Mouse (Mus musculus): ENCODE measurements at regions not wholly inside any gene's neighbourhood (a gene's known extent, or its start where the extent isn't known, plus 50 kb on each side); places are given as distances from the start of the nearest gene placed in this dataset.

DNA sequence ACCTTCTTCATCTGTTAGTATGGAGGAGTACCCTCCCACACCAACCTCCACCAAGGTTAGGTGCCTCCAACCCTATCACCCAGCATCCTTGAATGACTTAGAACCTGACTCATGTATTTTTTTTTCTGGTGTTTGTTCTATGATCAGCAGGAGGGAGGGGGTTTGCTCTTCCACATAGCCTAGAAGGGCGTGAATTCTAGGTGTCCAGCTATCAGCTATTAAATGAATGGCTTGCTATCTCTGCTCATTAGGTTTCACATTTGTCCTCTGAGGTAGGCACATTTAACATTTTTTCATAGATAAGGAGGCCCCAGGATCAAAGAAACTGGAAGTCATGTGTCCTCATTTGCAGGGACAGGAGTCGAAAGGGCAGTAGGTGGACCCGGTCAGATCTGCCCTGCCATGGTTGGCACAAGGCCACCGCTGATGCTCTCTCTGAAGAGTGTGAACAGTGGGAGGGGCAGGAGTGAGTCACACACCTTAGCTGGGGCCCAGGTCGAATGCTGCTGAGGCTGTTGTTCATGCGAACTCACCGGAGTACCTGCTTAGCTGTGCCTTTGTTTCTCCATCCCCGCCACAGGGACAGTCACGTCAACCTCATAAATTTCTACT is 424.4 kb downstream of the Med13l start:
- DNase-seq (ENCODE audit: low spot score): no peak
- Histone ChIP-seq H3K9me3 (no peaks in the 10 kb centered on the region), H3K4me1 (peaks cover 37% of the 10 kb centered on the region), H3K4me3 (no peak overlapping the region), H3K27ac (replicated peaks) (no peak overlapping the region), H3K36me3 (replicated peaks) (no peaks in the 10 kb centered on the region), H3K27me3 (replicated peaks; ENCODE audit: low read depth, poor library complexity, severe bottlenecking) (peaks cover 36% of the 10 kb centered on the region)
- WGBS: 93% methylated on average over 9 of the region's 9 CpGs

DNA sequence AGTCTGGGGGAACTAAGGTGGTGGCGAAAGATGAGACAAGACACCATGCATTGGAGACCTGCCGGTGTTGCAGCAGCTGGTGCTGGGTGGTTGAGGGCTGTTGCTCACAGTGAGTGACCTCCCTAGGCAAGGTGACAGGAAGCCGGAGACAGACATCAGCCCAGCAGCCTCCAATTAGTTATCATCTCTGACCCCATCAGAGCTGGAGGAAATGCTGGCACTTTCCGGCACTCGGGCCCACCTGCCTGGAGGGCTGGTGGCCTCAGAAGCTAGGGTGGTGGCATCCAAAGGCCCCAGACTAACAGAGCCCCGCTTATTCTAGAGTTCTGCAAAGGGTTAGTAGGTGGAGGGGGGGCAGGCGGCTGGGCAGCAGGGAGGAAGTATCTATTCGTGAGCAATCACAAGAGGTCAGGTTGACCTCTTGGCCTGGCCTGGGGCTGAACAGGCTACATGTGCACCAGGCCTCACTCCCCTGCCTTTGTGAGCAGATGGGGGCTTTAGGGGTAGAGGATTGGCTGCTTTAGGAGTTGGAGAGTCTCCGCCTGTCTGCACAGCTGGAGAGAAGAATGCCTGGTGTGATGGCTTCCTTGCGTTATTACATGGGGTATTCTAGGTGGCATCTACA is 427.0 kb downstream of the Med13l start:
- peak; percentile 65 for DNase-seq (ENCODE audit: low spot score)
- peaks cover 43% of the 10 kb centered on the region for H3K27me3 ChIP-seq (replicated peaks; ENCODE audit: low read depth, poor library complexity, severe bottlenecking)
- H3K9me3 ChIP-seq: no peaks in the 10 kb centered on the region
- H3K36me3 ChIP-seq (replicated peaks): no peaks in the 10 kb centered on the region
- H3K4me1 ChIP-seq: peaks cover 30% of the 10 kb centered on the region
- peak overlapping the region; percentile 48 for H3K27ac ChIP-seq (replicated peaks)
- H3K4me3 ChIP-seq: no peak overlapping the region
- WGBS: 27% methylated on average over 10 of the region's 10 CpGs

GRCm38 (mm10) chr5:118999124-118999523 is 438.6 kb downstream of the Med13l start:
- H3K27ac ChIP-seq (replicated peaks): peak overlapping the region; percentile 57
- peaks cover 57% of the 10 kb centered on the region for H3K27me3 ChIP-seq (replicated peaks; ENCODE audit: low read depth, poor library complexity, severe bottlenecking)
- H3K4me3 ChIP-seq: peak overlapping the region; percentile 26; the same call in 1 of the 2 replicates
- peaks cover 18% of the 10 kb centered on the region for H3K4me1 ChIP-seq
- no peaks in the 10 kb centered on the region for H3K9me3 ChIP-seq
- peak; percentile 64 for DNase-seq (ENCODE audit: low spot score)
- H3K36me3 ChIP-seq (replicated peaks): no peaks in the 10 kb centered on the region
- 3% methylated on average over 15 of the region's 15 CpGs for WGBS

GRCm38 (mm10) chr5:119005825-119006471 is 445.5 kb downstream of the Med13l start:
- Histone ChIP-seq H3K36me3 (replicated peaks) (no peaks in the 10 kb centered on the region), H3K27ac (replicated peaks) (peak overlapping the region; percentile 83), H3K9me3 (no peaks in the 10 kb centered on the region), H3K27me3 (replicated peaks; ENCODE audit: low read depth, poor library complexity, severe bottlenecking) (peaks cover 88% of the 10 kb centered on the region), H3K4me1 (peaks cover 32% of the 10 kb centered on the region), H3K4me3 (peak overlapping the region; percentile 59)
- 1% methylated on average over 34 of the region's 34 CpGs for WGBS
- DNase-seq (ENCODE audit: low spot score): peak; percentile 70

- H3K27ac ChIP-seq (replicated peaks): no peak overlapping the region
- H3K9me3 ChIP-seq: no peaks in the 10 kb centered on the region
- H3K36me3 ChIP-seq (replicated peaks): no peaks in the 10 kb centered on the region
- 70% methylated on average over 14 of the region's 14 CpGs for WGBS
- H3K4me3 ChIP-seq: no peak overlapping the region
- H3K27me3 ChIP-seq (replicated peaks; ENCODE audit: low read depth, poor library complexity, severe bottlenecking): peaks cover 78% of the 10 kb centered on the region
- DNase-seq (ENCODE audit: low spot score): no peak
- H3K4me1 ChIP-seq: peaks cover 35% of the 10 kb centered on the region
These were observed 449.6 kb downstream of the Med13l start for GRCm38 (mm10) chr5:119010048-119010447.

DNA sequence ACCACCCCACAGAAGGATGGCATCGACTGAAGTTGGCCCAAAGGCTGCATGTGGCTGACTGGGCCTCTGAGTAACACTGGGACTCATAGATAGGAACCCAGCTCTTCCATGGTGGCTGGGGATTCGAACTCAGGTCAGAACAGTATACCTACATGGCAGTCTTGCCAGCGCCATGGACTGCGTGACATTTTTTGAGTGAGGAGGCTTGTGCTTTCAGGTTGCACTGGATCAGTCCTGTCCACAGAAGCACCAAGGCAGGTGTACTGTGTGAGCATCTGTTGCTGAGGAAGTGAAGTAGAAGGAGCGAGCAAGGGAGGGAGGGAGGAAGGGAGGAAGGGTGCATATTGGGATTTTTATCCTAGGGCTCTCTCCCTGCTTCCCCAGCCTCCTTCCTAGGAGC is 454.7 kb downstream of the Med13l start:
- Histone ChIP-seq H3K4me3 (no peak overlapping the region), H3K27ac (replicated peaks) (no peak overlapping the region), H3K9me3 (no peaks in the 10 kb centered on the region), H3K4me1 (peaks cover 18% of the 10 kb centered on the region), H3K27me3 (replicated peaks; ENCODE audit: low read depth, poor library complexity, severe bottlenecking) (peaks cover 46% of the 10 kb centered on the region), H3K36me3 (replicated peaks) (no peaks in the 10 kb centered on the region)
- WGBS: 74% methylated on average over 5 of the region's 5 CpGs
- DNase-seq (ENCODE audit: low spot score): no peak

DNA sequence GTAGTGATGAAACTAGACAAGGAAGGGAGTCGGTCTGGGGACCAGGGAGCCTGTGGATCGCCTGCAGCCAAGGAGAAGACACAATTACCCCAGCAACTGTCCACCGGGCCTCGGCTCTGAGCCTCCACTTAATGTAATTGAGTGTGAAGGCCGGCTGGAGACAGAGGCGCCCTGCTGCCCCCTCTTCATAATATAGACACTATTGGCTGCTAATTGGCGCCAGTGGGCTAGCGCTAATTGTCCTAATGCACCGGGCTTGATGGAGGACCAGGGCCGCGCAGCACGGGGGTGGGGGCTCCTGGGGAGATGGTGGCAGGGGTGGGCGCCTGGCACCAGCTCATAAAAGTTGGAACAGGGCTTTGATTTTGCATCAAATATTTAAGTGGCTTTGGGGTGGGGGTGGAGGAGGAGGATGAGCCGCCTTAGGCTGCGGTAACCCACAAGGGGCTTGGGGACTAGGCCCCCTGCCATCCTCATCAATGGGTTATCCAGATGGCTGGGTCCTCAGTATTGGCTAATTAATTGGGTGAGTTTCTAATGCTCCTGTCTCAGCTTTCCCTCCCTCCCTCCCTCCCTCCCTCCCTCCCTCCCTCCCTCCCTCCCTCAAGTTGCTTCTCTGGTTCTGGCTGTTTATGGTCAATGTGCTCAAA is 455.3 kb downstream of the Med13l start:
- Histone ChIP-seq H3K4me1 (peaks cover 18% of the 10 kb centered on the region), H3K36me3 (replicated peaks) (no peaks in the 10 kb centered on the region), H3K9me3 (no peaks in the 10 kb centered on the region), H3K4me3 (no peak overlapping the region), H3K27ac (replicated peaks) (no peak overlapping the region), H3K27me3 (replicated peaks; ENCODE audit: low read depth, poor library complexity, severe bottlenecking) (peaks cover 45% of the 10 kb centered on the region)
- WGBS: 8% methylated on average over 15 of the region's 15 CpGs
- peak; percentile 42 for DNase-seq (ENCODE audit: low spot score)

DNA sequence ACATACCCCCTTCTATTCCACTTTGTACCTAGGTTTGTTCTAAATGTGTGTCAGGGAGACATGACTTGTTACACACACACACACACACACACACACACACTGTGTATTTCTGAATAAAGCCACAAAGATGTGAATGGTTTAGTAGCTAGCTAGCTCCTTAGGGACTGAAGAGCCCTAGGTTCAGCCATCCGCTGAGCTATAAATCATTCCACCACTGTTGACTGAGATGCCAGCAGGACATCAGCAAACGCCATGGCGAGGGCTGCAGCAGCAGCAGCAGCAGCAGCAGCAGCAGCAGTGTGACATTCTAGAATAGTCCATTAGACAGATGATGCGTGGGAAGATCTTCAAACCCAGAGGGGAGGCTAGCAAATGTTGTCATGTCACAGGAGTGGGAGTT is 455.9 kb downstream of the Med13l start:
- Histone ChIP-seq H3K36me3 (replicated peaks) (no peaks in the 10 kb centered on the region), H3K27ac (replicated peaks) (no peak overlapping the region), H3K9me3 (no peaks in the 10 kb centered on the region), H3K4me3 (no peak overlapping the region), H3K27me3 (replicated peaks; ENCODE audit: low read depth, poor library complexity, severe bottlenecking) (peaks cover 52% of the 10 kb centered on the region), H3K4me1 (peaks cover 22% of the 10 kb centered on the region)
- no peak for DNase-seq (ENCODE audit: low spot score)
- 47% methylated on average over 4 of the region's 4 CpGs for WGBS

DNA sequence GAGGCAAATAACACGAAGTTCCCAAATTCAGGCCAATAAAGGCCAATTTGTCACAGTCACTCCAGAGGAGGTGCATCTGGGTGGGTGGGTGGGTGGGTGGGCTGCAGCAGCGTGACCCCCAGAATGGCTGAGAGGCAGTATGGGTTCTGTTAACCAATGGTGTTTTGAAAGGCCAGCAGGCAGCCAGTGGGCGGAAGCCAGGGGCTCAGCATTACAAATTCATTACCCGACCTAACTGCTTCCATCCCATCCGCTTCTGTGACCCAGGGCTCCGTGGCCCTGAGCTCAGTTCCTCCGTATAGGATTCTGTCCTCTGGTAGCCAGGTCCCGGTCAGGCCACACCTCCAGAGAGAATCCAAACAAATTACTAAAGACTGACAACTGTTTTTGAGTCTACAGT is 463.5 kb downstream of the Med13l start:
- Histone ChIP-seq H3K4me1 (peaks cover 47% of the 10 kb centered on the region), H3K27ac (replicated peaks) (peak overlapping the region; percentile 49; the same call in 1 of the 2 replicates), H3K36me3 (replicated peaks) (no peaks in the 10 kb centered on the region), H3K27me3 (replicated peaks; ENCODE audit: low read depth, poor library complexity, severe bottlenecking) (peaks cover 55% of the 10 kb centered on the region), H3K9me3 (no peaks in the 10 kb centered on the region), H3K4me3 (0 out of 2 replicates have a peak overlapping the region, but pooled peaks have one; percentile 15)
- 43% methylated on average over 8 of the region's 8 CpGs for WGBS
- DNase-seq (ENCODE audit: low spot score): peak; percentile 77

DNA sequence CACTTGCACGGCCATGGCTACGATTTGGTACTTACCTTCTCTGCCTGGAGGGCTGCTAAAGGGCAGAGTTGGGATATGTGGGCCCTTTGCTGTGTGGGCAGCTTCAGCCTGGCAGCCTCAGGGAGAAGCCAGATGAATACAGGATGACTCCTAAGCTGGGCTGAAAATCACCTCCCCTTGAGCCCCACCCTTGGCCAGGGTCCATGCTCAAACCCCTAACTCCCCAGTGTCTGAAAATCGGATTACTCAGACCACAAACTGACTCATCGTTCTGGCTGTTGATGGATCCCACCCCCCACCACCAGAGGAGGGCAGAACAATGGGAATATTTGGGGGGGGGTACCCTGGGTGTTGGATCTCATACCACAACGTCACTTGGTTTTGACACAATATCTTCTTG is 471.6 kb downstream of the Med13l start:
- Histone ChIP-seq H3K27me3 (replicated peaks; ENCODE audit: low read depth, poor library complexity, severe bottlenecking) (peaks cover 39% of the 10 kb centered on the region), H3K4me3 (no peak overlapping the region), H3K9me3 (no peaks in the 10 kb centered on the region), H3K27ac (replicated peaks) (no peak overlapping the region), H3K4me1 (peaks cover 12% of the 10 kb centered on the region), H3K36me3 (replicated peaks) (no peaks in the 10 kb centered on the region)
- DNase-seq (ENCODE audit: low spot score): no peak
- 86% methylated on average over 5 of the region's 5 CpGs for WGBS

GRCm38 (mm10) chr5:119044548-119044947 is 484.1 kb downstream of the Med13l start:
- peak overlapping the region; percentile 75 for H3K27ac ChIP-seq (replicated peaks)

DNA sequence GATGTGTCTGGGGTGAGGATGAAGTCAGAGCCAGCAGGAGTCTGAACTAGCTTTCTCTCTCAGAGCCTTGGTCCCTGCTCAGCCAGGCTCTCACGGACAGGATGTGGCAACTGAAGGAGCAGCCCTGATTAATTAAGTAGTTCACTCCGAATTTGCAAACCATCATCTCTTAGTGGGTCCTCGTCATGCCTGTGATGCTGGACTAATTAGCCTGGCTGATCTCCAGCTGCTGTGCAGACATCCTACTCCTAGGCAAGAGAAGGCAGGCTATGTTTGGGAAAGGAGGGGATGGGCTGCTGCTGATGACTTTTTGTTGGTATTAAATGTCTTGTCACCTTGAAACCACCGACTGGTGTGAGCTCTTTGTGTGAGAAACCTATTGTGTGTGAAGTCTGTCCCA is 487.1 kb downstream of the Med13l start:
- Histone ChIP-seq H3K36me3 (replicated peaks) (no peaks in the 10 kb centered on the region), H3K9me3 (0 out of 2 replicates have a peak, but pooled peaks cover under 1% of the 10 kb centered on the region), H3K4me1 (peaks cover 31% of the 10 kb centered on the region), H3K27me3 (replicated peaks; ENCODE audit: low read depth, poor library complexity, severe bottlenecking) (peaks cover 14% of the 10 kb centered on the region; the same call in 1 of the 2 replicates), H3K27ac (replicated peaks) (0 out of 2 replicates have a peak overlapping the region, but pooled peaks have one; percentile 2), H3K4me3 (no peak overlapping the region)
- 46% methylated on average over 4 of the region's 4 CpGs for WGBS
- no peak for DNase-seq (ENCODE audit: low spot score)

More at GRCm38 (mm10) chr5:119044548-119044947, 484.1 kb downstream of the Med13l start:
- WGBS: 36% methylated on average over 10 of the region's 10 CpGs
- 0 out of 2 replicates have a peak, but pooled peaks cover 4% of the 10 kb centered on the region for H3K9me3 ChIP-seq
- H3K36me3 ChIP-seq (replicated peaks): no peaks in the 10 kb centered on the region
- peaks cover 27% of the 10 kb centered on the region for H3K4me1 ChIP-seq
- H3K4me3 ChIP-seq: no peak overlapping the region
- peaks cover 5% of the 10 kb centered on the region; the same call in 1 of the 2 replicates for H3K27me3 ChIP-seq (replicated peaks; ENCODE audit: low read depth, poor library complexity, severe bottlenecking)
- DNase-seq (ENCODE audit: low spot score): peak; percentile 69
